Mouse (Mus musculus) ES-Bruce4 (cell line): ENCODE results near the gene Tmem62.

Experiments used
- CTCF ChIP-seq: IDR thresholded peaks from one replicate; pipeline ENCODE4 v1.8.1; 2011; ENCODE audit warnings: low read depth, low read length
- EP300 ChIP-seq: IDR thresholded peaks from 2 replicates; pipeline ENCODE4 v1.6.1; 2011; ENCODE audit warnings: low read depth, low read length; ENCODE audit not compliant: insufficient read depth

DNA sequence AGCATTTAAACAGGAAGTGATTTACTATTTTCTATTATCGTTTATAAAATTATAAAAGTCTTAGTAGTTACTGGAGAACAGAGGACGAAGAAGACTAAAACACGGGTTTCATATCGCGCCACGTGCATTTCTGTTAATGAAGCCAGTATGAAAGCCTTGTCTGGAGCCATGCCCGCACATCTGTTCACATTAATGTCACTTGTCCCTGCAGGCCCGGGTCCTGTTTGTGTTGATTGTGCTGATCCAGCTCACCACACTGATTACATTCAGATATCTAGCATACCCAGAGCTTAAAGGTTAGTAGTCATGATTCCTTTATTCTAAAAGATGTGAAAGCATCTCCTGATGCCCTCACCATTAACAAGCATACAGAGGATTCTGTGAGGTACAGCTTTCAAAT lies 22.0 kb downstream of the Tmem62 start:
- TF ChIP-seq EP300 (no peak), CTCF (no peak)
